Mouse (Mus musculus) megakaryocyte, embryonic 14.5 days (primary cell): ENCODE results near the gene Ccsap.

Source experiments
- FLI1 ChIP-seq: IDR thresholded peaks from 2 replicates; pipeline ENCODE4 v1.6.1; 2012; ENCODE audit warnings: low read length, inconsistent platforms, mixed read lengths
- GATA1 ChIP-seq: IDR thresholded peaks from 3 replicates; pipeline ENCODE4 v1.6.1; 2012; ENCODE audit warnings: mixed read lengths, low read length, inconsistent platforms, borderline replicate concordance

GRCm38 (mm10) chr8:123820780-123821179 lies 39.2 kb downstream of the Ccsap start:
- TF ChIP-seq GATA1 (no peak), FLI1 (no peak)
